Mouse (Mus musculus) myocyte (in vitro differentiated cells): Measurements from ENCODE around the gene Lman1l.

Source experiments
- E2F4 ChIP-seq: IDR thresholded peaks from one replicate; pipeline ENCODE4 v1.6.1; 2011; ENCODE audit warnings: mild to moderate bottlenecking, control low read depth, moderate library complexity; ENCODE audit not compliant: insufficient read depth
- POLR2A ChIP-seq: IDR thresholded peaks from one replicate; pipeline ENCODE4 v1.6.1; 2011; ENCODE audit warnings: low read depth, mild to moderate bottlenecking, control low read depth, moderate library complexity; ENCODE audit not compliant: insufficient read length
- USF1 ChIP-seq: IDR thresholded peaks from one replicate; pipeline ENCODE4 v1.6.1; 2011; ENCODE audit warnings: low read depth, mild to moderate bottlenecking, control low read depth, moderate library complexity

GRCm38 (mm10) chr9:57564609-57565008, 56.0 kb downstream of the Lman1l start:
- TF ChIP-seq POLR2A = no peak
- no peak for TF ChIP-seq USF1
- TF ChIP-seq E2F4 = no peak
